Mouse (Mus musculus) myocyte (in vitro differentiated cells): ENCODE data around the gene Nipal3.

Source experiments
- CEBPB ChIP-seq: IDR thresholded peaks from 2 replicates; pipeline ENCODE4 v1.6.1; 2011; ENCODE audit warnings: mild to moderate bottlenecking, moderate library complexity; ENCODE audit not compliant: poor library complexity, insufficient read depth, severe bottlenecking
- E2F4 ChIP-seq: IDR thresholded peaks from one replicate; pipeline ENCODE4 v1.6.1; 2011; ENCODE audit warnings: mild to moderate bottlenecking, control low read depth, moderate library complexity; ENCODE audit not compliant: insufficient read depth
- MAX ChIP-seq: IDR thresholded peaks from one replicate; pipeline ENCODE4 v1.6.1; 2011; ENCODE audit warnings: low read depth, mild to moderate bottlenecking, control low read depth
- MYOG ChIP-seq, 3 experiments: IDR thresholded peaks; one replicate each; pipeline ENCODE4 v1.6.1; 2011; ENCODE audit warnings: control low read depth in 2 of 3, low read depth in 2 of 3, mild to moderate bottlenecking in 2 of 3; ENCODE audit not compliant: insufficient read length in 2 of 3, control insufficient read depth in 1 of 3, insufficient read depth in 1 of 3
- POLR2A ChIP-seq: IDR thresholded peaks from one replicate; pipeline ENCODE4 v1.6.1; 2011; ENCODE audit warnings: low read depth, mild to moderate bottlenecking, control low read depth, moderate library complexity; ENCODE audit not compliant: insufficient read length
- POLR2AphosphoS2 ChIP-seq: IDR thresholded peaks from one replicate; pipeline ENCODE4 v1.6.1; 2011; ENCODE audit warnings: low read depth, control low read depth; ENCODE audit not compliant: insufficient read length
- REST ChIP-seq: IDR thresholded peaks from one replicate; pipeline ENCODE4 v1.6.1; 2011; ENCODE audit warnings: mild to moderate bottlenecking, control low read depth, moderate library complexity; ENCODE audit not compliant: insufficient read depth, insufficient read length
- SRF ChIP-seq: IDR thresholded peaks from one replicate; pipeline ENCODE4 v1.6.1; 2011; ENCODE audit warnings: low read depth; ENCODE audit not compliant: control insufficient read depth, insufficient read length
- TCF12 ChIP-seq: IDR thresholded peaks from one replicate; pipeline ENCODE4 v1.6.1; 2011; ENCODE audit warnings: mild to moderate bottlenecking, control low read depth; ENCODE audit not compliant: poor library complexity, insufficient read depth, severe bottlenecking
- USF1 ChIP-seq: IDR thresholded peaks from one replicate; pipeline ENCODE4 v1.6.1; 2011; ENCODE audit warnings: low read depth, mild to moderate bottlenecking, control low read depth, moderate library complexity

DNA sequence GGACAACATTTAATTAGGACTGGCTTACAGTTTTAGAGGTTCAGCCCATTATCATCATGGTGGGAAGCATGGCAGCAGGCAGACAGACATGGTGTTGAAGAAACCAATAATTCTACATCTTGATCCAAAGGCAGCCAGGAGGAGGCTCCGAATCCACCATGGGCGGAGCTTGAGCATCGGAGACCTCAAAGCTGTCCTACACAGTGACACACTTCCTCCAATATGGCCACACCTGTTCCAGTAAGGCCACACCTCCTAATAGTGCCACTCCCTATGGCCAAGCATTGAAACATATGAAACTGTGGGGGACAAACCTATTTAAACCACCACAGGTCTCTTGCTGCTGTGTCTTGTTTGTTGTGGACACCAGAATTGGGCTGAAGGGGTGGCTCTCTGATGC, 40.2 kb upstream of the Nipal3 start:
- TF ChIP-seq REST (no peak), TCF12 (no peak), POLR2A (no peak), USF1 (no peak), POLR2AphosphoS2 (no peak), E2F4 (no peak), MAX (no peak), CEBPB (no peak), MYOG (IDR thresholded peaks at IDR 0.05; ENCODE audit: control insufficient read depth in 1 of 3, insufficient read depth in 1 of 3, insufficient read length in 2 of 3, low read depth in 2 of 3) (no peak), SRF (no peak)
